Mouse (Mus musculus) CH12.LX (cell line): ENCODE results near the gene Creb5. TPM values are rescaled to one million over a fixed set of nuclear protein-coding genes. Genes with fewer than 3 reads are reported as not detected.

Experiments used
- DNase-seq: peaks from one replicate; pipeline ENCODE4 v3.0.0-alpha.2; 2013; ENCODE audit errors: extremely low read depth
- H3K27ac ChIP-seq: 2 replicates; pipeline ENCODE4 v1.5.1; 2012; ENCODE audit warnings: low read depth, mild to moderate bottlenecking, control low read depth, moderate library complexity; ENCODE audit not compliant: insufficient read depth
- H3K27me3 ChIP-seq: replicated peaks from 2 replicates; pipeline ENCODE3; 2012; ENCODE audit warnings: inconsistent platforms
- H3K36me3 ChIP-seq, 2 experiments: replicated peaks in 1 of 2; 2 replicates each; pipeline versions ENCODE3 to v1.6.1; 2012; ENCODE audit warnings: inconsistent platforms in 1 of 2, low read length in 1 of 2, mild to moderate bottlenecking in 1 of 2, mixed read lengths in 1 of 2, moderate library complexity in 1 of 2; ENCODE audit not compliant: control insufficient read depth in 1 of 2, insufficient read depth in 1 of 2
- H3K4me1 ChIP-seq, 2 experiments: 2 replicates each; pipeline ENCODE4 v1.6.1; 2012; ENCODE audit warnings: inconsistent platforms in 1 of 2, moderate library complexity in 1 of 2; ENCODE audit not compliant: insufficient read depth in 2 of 2, control insufficient read depth in 1 of 2
- H3K4me2 ChIP-seq: 2 replicates; pipeline ENCODE4 v1.6.1; 2012; ENCODE audit warnings: low read depth, mild to moderate bottlenecking, control low read depth; ENCODE audit not compliant: poor library complexity, insufficient read depth, severe bottlenecking
- H3K4me3 ChIP-seq, 3 experiments: fragments of 150-350 bp in 1 of 3; sonication (generic) in 1 of 3; replicated peaks in 1 of 3; 2 replicates each; pipeline versions ENCODE3 to v1.5.1; 2011 to 2012; ENCODE audit warnings: low read depth in 2 of 3, low read length in 2 of 3, mild to moderate bottlenecking in 2 of 3, moderate library complexity in 2 of 3, control low read depth in 1 of 3, improper control_type of control experiment in 1 of 3, inconsistent platforms in 1 of 3, mixed read lengths in 1 of 3; ENCODE audit not compliant: poor library complexity in 1 of 3
- H3K79me2 ChIP-seq: replicated peaks from 2 replicates; pipeline ENCODE4 v1.6.1; 2012; ENCODE audit warnings: mild to moderate bottlenecking, moderate library complexity; ENCODE audit not compliant: control insufficient read depth, poor library complexity, insufficient read depth, severe bottlenecking; ENCODE audit errors: extremely low read depth
- H3K9ac ChIP-seq: 2 replicates; pipeline ENCODE4 v1.6.1; 2012; ENCODE audit warnings: low read depth, mild to moderate bottlenecking, control low read depth, moderate library complexity; ENCODE audit not compliant: insufficient read depth
- H3K9me3 ChIP-seq: replicated peaks from 2 replicates; pipeline ENCODE3; 2012; ENCODE audit warnings: low read length, inconsistent platforms, mixed read lengths
- CTCF ChIP-seq, 2 experiments: IDR thresholded peaks in 1 of 2; conservative IDR thresholded peaks in 1 of 2; 2 replicates each; pipeline ENCODE4 v1.5.1; 2011 to 2012; ENCODE audit warnings: low read depth in 2 of 2, low read length in 2 of 2, improper control_type of control experiment in 1 of 2, inconsistent platforms in 1 of 2, mild to moderate bottlenecking in 1 of 2, moderate library complexity in 1 of 2
- E2F4 ChIP-seq: IDR thresholded peaks from 2 replicates; pipeline ENCODE4 v1.6.1; 2011; ENCODE audit warnings: low read depth, low read length, improper control_type of control experiment; ENCODE audit not compliant: insufficient replicate concordance
- EP300 ChIP-seq: IDR thresholded peaks from 2 replicates; pipeline ENCODE4 v1.6.1; 2011; ENCODE audit warnings: low read length, improper control_type of control experiment
- ETS1 ChIP-seq: conservative IDR thresholded peaks from 2 replicates; pipeline ENCODE4 v1.6.1; 2012; ENCODE audit warnings: low read depth, mild to moderate bottlenecking, inconsistent platforms, low read length, improper control_type of control experiment, moderate library complexity
- PAX5 ChIP-seq: IDR thresholded peaks from 2 replicates; pipeline ENCODE4 v1.6.1; 2012; ENCODE audit warnings: low read length, inconsistent platforms, mixed read lengths
- POLR2AphosphoS2 ChIP-seq: IDR thresholded peaks from 2 replicates; pipeline ENCODE4 v1.6.1; 2011; ENCODE audit warnings: low read depth, low read length, improper control_type of control experiment
- RCOR1 ChIP-seq: conservative IDR thresholded peaks from 2 replicates; pipeline ENCODE4 v1.6.1; 2012; ENCODE audit warnings: low read depth, mild to moderate bottlenecking, inconsistent platforms, low read length, improper control_type of control experiment
- TBP ChIP-seq: conservative IDR thresholded peaks from 2 replicates; pipeline ENCODE4 v1.6.1; 2011; ENCODE audit warnings: low read depth, low read length, improper control_type of control experiment
- UBTF ChIP-seq: IDR thresholded peaks from 2 replicates; pipeline ENCODE4 v1.6.1; 2012; ENCODE audit warnings: low read depth, mild to moderate bottlenecking, inconsistent platforms, low read length, improper control_type of control experiment, moderate library complexity
- ZKSCAN1 ChIP-seq: IDR thresholded peaks from 2 replicates; pipeline ENCODE4 v1.6.1; 2012; ENCODE audit warnings: low read depth, inconsistent platforms, low read length, improper control_type of control experiment, borderline replicate concordance
- ZMIZ1 ChIP-seq: IDR thresholded peaks from 2 replicates; pipeline ENCODE4 v1.6.1; 2012; ENCODE audit warnings: low read depth, mild to moderate bottlenecking, inconsistent platforms, low read length, improper control_type of control experiment
- dilution Hi-C: fragments of 300-500 bp; cut with MboI; formaldehyde crosslinking; loops from 2 replicates; pipeline ENCODE4 v1.14.3; 2020; ENCODE audit warnings: low sequenced_read_pairs; ENCODE audit not compliant: extremely low pct_unique_long_range_greater_than_20kb, extremely low pct_ligation_motif_present
- in situ Hi-C: fragments of 300-500 bp; cut with MboI; formaldehyde crosslinking; loops from 3 replicates; pipeline ENCODE4 v1.14.3; 2019; ENCODE audit warnings: low sequenced_read_pairs, low pct_ligation_motif_present, low pct_unique_long_range_greater_than_20kb, mixed read lengths
- polyA plus RNA-seq: library from polyadenylated mRNA; unstranded; fragments of >175 nt; gene quantifications from 2 replicates; pipeline ENCODE4 v1.2.1, GENCODE M21; 2012; ENCODE audit warnings: low read depth; ENCODE audit not compliant: insufficient read length
- total RNA-seq, 2 experiments: library from RNA; depleted of rRNA; stranded (reverse); fragments of 300-350 nt in 1 of 2; fragments of >200 nt in 1 of 2; gene quantifications; 2 replicates each; pipeline ENCODE4 v1.2.3; 2012 to 2014

Gene Creb5
- total and polyA plus RNA-seq, 3 experiments, result 0.68 to 2.1 (median 0.86) TPM

GRCm38 (mm10) chr6:53369147-53369546 is 82.1 kb downstream of the Creb5 start:
- Histone ChIP-seq H3K36me3 (no peaks in the 10 kb centered on the region), H3K4me1 (peaks cover 0 to 14% of the 10 kb centered on the region in 2 experiments; a peak in 2 of 4 replicates), H3K4me3 (no peak overlapping the region), H3K27me3 (no peaks in the 10 kb centered on the region), H3K9me3 (no peaks in the 10 kb centered on the region), H3K4me2 (no peak overlapping the region), H3K27ac (no peak overlapping the region), H3K79me2 (no peaks in the 10 kb centered on the region), H3K9ac (no peak overlapping the region)
- in situ Hi-C loops (no loop called here), dilution Hi-C loops (no loop called here)
- DNase-seq, result no peak
- TF ChIP-seq EP300 (peak; percentile 20; the same call in 1 of the 2 replicates), UBTF (no peak)

DNA sequence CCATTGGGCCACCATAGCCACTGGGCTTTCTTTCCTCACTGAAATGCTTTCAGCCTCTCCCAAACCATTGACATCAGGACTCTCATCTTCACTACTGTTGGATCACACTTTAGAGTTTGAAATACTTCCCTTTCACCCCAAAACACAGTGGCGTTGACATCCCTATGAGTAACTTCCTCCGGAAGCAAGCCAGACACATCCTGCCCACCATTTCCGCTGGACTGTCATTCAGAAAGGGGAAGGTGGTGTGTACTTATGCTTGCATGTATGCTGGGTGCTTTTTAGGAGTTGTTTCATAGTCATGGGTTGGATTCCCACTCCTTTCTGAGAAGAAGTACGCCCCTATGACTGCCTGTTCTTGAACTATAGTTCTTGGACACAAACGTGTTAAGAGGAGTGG is 82.9 kb downstream of the Creb5 start:
- Histone ChIP-seq H3K9me3 (no peaks in the 10 kb centered on the region), H3K4me3 (no peak overlapping the region), H3K27me3 (no peaks in the 10 kb centered on the region), H3K27ac (no peak overlapping the region), H3K4me1 (peaks cover 0 to 15% of the 10 kb centered on the region in 2 experiments; a peak in 2 of 4 replicates), H3K4me2 (no peak overlapping the region), H3K79me2 (no peaks in the 10 kb centered on the region), H3K36me3 (no peaks in the 10 kb centered on the region), H3K9ac (no peak overlapping the region)
- DNase-seq, result peak; percentile 14
- dilution Hi-C loops, result no loop called here
- in situ Hi-C loops, result no loop called here
- no peak for TF ChIP-seq POLR2AphosphoS2
- TF ChIP-seq EP300, result no peak
- no peak for TF ChIP-seq RCOR1
- no peak for TF ChIP-seq ZMIZ1
- TF ChIP-seq E2F4, result no peak
- no peak for TF ChIP-seq PAX5
- no peak for TF ChIP-seq ETS1
- TF ChIP-seq CTCF (conservative IDR thresholded peaks at IDR 0.05 in 1 of 2, IDR thresholded peaks at IDR 0.05 in 1 of 2; ENCODE audit: low read depth in 2 of 2, low read length in 2 of 2), result no peak

DNA sequence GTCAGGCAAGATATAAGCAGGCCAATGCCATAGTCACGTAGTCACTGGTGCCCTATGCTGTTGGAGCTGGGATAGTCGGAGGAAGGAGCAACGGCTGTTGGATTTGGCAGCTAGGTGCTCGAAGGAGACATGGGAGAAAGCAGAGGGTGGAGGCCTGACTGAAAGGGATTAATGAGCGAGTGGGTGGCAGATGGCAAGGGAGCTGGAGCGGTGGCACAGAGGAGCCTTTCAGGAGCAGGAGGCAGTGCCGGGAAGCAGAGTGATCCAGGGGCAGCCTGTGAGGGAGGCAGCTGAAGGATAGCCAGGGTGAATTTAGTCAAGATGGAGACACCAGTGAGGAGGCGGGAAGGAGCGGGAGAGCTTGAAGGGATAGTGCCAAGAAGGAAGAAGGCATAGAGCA is 84.9 kb downstream of the Creb5 start:
- no peak overlapping the region for H3K4me2 ChIP-seq
- dilution Hi-C loops (no loop called here), in situ Hi-C loops (no loop called here)
- peaks cover 2 to 22% of the 10 kb centered on the region in 2 experiments; a peak in 3 of 4 replicates for H3K4me1 ChIP-seq
- no peak overlapping the region for H3K4me3 ChIP-seq
- H3K27ac ChIP-seq, result no peak overlapping the region
- no peak for TF ChIP-seq TBP
- TF ChIP-seq ZKSCAN1, result no peak
- no peak for TF ChIP-seq PAX5
- no peaks in the 10 kb centered on the region for H3K79me2 ChIP-seq
- DNase-seq, result no peak
- no peaks in the 10 kb centered on the region for H3K36me3 ChIP-seq
- H3K27me3 ChIP-seq, result no peaks in the 10 kb centered on the region
- H3K9me3 ChIP-seq, result no peaks in the 10 kb centered on the region
- H3K9ac ChIP-seq, result no peak overlapping the region
